Mouse (Mus musculus) ES-E14 (cell line): ENCODE measurements at regions not wholly inside any gene's neighbourhood (a gene's known extent, or its start where the extent isn't known, plus 50 kb on each side); places are given as distances from the start of the nearest gene placed in this dataset.

Experiments used
- HCFC1 ChIP-seq: IDR thresholded peaks from 2 replicates; pipeline ENCODE4 v1.6.1; 2012; ENCODE audit warnings: low read length, inconsistent platforms, borderline replicate concordance; ENCODE audit not compliant: insufficient read depth
- MAFK ChIP-seq: IDR thresholded peaks from 2 replicates; pipeline ENCODE4 v1.6.1; 2014; ENCODE audit warnings: mild to moderate bottlenecking, low read depth, low read length, inconsistent platforms; ENCODE audit not compliant: insufficient read depth
- ZC3H11A ChIP-seq: IDR thresholded peaks from 2 replicates; pipeline ENCODE4 v1.6.1; 2012; ENCODE audit warnings: low read depth, mild to moderate bottlenecking, inconsistent platforms, low read length, borderline replicate concordance

GRCm38 (mm10) chr8:89107895-89108660, 64.1 kb upstream of the Sall1 start:
- TF ChIP-seq MAFK = no peak
- TF ChIP-seq ZC3H11A = no peak
- TF ChIP-seq HCFC1 = no peak
